Comparison of ENCODE assay signal across 14 mouse cellular contexts in genomic region chr14:98642661-98643331, GRCm38 (mm10).
"Had no signal": no experiment of that assay in that cellular context is flagged by ENCODE, and none has a peak within 500 bp of the region (broad histone marks: within the 10 kb centered on the region; RNA-seq: fewer than 3 reads in every experiment).

No protein-coding gene starts in this region.

- H3K4me1 ChIP-seq: limb, embryonic 10.5 days; liver, embryonic 12.5 days; midbrain, embryonic 12.5 days; stomach, embryonic 15.5 days had no signal

- H3K4me3 ChIP-seq: left cerebral cortex, adult 2 months; limb, embryonic 10.5 days; liver, embryonic 12.5 days; midbrain, embryonic 12.5 days; myocyte; stomach, embryonic 15.5 days had no signal

- DNase-seq: kidney, adult 18-20 months; kidney, postnatal 25 days; lung, embryonic 14.5 days; lung, postnatal 10 days; lung, postnatal 4 days; right cerebral cortex, postnatal 14 days; thymus, adult 2 months; thymus, postnatal 36 days had no signal

- H3K4me2 ChIP-seq: liver, embryonic 12.5 days; lung, embryonic 14.5 days; midbrain, embryonic 12.5 days; stomach, embryonic 15.5 days had no signal

- H3K27me3 ChIP-seq: liver, embryonic 12.5 days; midbrain, embryonic 12.5 days; stomach, embryonic 15.5 days had no signal

- H3K9me3 ChIP-seq: limb, embryonic 10.5 days; liver, embryonic 12.5 days; midbrain, embryonic 12.5 days; stomach, embryonic 15.5 days had no signal

- H3K9ac ChIP-seq: liver, embryonic 12.5 days; lung, embryonic 14.5 days; midbrain, embryonic 12.5 days; stomach, embryonic 15.5 days had no signal

- ATAC-seq: liver, embryonic 12.5 days had no signal

- H3K36me3 ChIP-seq: limb, embryonic 10.5 days; liver, embryonic 12.5 days; midbrain, embryonic 12.5 days; stomach, embryonic 15.5 days had no signal

- H3K27ac ChIP-seq: left cerebral cortex, adult 2 months; limb, embryonic 10.5 days; liver, embryonic 12.5 days; midbrain, embryonic 12.5 days; stomach, embryonic 15.5 days had no signal
